Mouse (Mus musculus): ENCODE results near the gene Kif21b. TPM values are rescaled to one million over a fixed set of nuclear protein-coding genes. Genes with fewer than 3 reads are reported as not detected.

The Kif21b gene
- polyA plus RNA-seq, 1 experiment, result 224 TPM

DNA sequence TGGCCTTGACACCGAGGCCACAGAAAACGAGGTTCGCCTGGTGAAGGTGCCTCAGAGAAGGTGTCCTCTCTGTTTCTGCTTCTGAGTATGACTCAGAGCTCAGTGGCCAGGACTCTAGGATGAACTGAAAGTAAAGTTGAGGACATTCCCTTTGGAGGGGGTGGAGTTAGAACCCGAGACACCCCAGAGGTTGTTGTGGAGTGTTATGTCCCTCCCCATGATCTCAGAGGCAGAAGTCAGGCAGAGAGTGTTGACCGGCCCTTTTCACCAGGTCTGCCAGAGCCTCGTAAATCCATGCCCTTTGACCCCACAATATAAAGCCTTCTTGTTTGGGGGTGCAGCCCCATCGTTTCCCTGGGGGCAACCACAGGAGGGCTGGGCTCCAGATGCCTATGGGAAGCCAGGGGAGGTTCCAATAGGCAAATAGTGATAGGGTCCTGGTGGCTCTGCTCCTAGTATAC is 5.9 kb downstream of the Kif21b start:
- TF ChIP-seq POLR2A (IDR thresholded peaks at IDR 0.05; ENCODE audit: control insufficient read depth, extremely low read depth, insufficient read depth, low read length, poor library complexity), result no peak
- TF ChIP-seq CTCF (IDR thresholded peaks at IDR 0.05; ENCODE audit: borderline replicate concordance, control insufficient read depth, extremely low read depth, insufficient read depth, low read length, poor library complexity), result no peak
- Histone ChIP-seq H3K27me3 (ENCODE audit: control insufficient read depth, insufficient read depth, low read length) (no peaks in the 10 kb centered on the region), H3K4me3 (ENCODE audit: control insufficient read depth, insufficient read depth, low read length) (no peak overlapping the region), H3K27ac (ENCODE audit: control insufficient read depth, insufficient read depth, low read length) (peak overlapping the region; percentile 93), H3K4me1 (replicated peaks; ENCODE audit: control insufficient read depth, insufficient read depth, low read length) (peaks cover 70% of the 10 kb centered on the region), H3K36me3 (ENCODE audit: control insufficient read depth, insufficient read depth, low read length) (no peaks in the 10 kb centered on the region)
- WGBS, result 51% methylated on average over 7 of the region's 7 CpGs
- no peak for DNase-seq

GRCm38 (mm10) chr1:136137575-136137974 is 6.4 kb downstream of the Kif21b start:
- Histone ChIP-seq H3K36me3 (ENCODE audit: control insufficient read depth, insufficient read depth, low read length) (no peaks in the 10 kb centered on the region), H3K27me3 (ENCODE audit: control insufficient read depth, insufficient read depth, low read length) (no peaks in the 10 kb centered on the region), H3K27ac (ENCODE audit: control insufficient read depth, insufficient read depth, low read length) (peak overlapping the region; percentile 93), H3K4me1 (replicated peaks; ENCODE audit: control insufficient read depth, insufficient read depth, low read length) (peaks cover 70% of the 10 kb centered on the region), H3K4me3 (ENCODE audit: control insufficient read depth, insufficient read depth, low read length) (no peak overlapping the region)
- DNase-seq, result peak; percentile 59
- WGBS, result 2% methylated on average over 4 of the region's 4 CpGs
- TF ChIP-seq POLR2A (IDR thresholded peaks at IDR 0.05; ENCODE audit: control insufficient read depth, extremely low read depth, insufficient read depth, low read length, poor library complexity) (no peak), CTCF (IDR thresholded peaks at IDR 0.05; ENCODE audit: borderline replicate concordance, control insufficient read depth, extremely low read depth, insufficient read depth, low read length, poor library complexity) (no peak)

DNA sequence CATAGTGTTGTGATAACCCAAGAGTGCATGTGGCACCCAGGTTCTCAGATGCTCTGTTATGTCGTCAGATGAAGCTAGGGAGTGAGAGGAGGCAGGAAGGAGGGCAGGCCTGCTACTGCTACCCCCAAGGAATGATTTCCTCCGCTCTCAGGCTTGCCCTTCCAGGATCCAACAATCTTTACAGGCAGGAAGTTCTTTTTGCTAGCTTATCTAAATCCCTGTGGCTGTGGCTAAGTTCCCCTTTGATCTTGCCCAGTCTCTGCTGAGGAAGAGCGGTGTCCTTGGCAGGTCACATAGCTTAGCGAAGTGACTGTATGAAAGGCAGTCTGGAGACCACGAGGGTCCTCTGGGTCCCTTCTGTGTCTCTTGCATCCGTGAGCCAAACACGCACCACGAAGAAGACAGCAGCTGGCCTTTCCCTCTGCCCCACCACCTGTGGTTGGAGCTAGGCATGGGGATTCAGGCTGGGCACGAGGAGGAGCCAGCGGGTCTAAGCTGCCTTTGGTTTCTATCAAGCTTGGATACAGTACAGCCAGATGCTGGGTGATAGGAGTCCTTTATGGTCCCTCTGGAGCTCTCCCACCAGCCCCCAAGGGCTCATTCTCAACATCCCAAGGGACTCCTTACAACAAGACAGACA is 7.1 kb downstream of the Kif21b start:
- WGBS, result 21% methylated on average over 10 of the region's 10 CpGs
- H3K27me3 ChIP-seq (ENCODE audit: control insufficient read depth, insufficient read depth, low read length), result no peaks in the 10 kb centered on the region
- H3K4me3 ChIP-seq (ENCODE audit: control insufficient read depth, insufficient read depth, low read length), result no peak overlapping the region
- peak overlapping the region; percentile 93 for H3K27ac ChIP-seq (ENCODE audit: control insufficient read depth, insufficient read depth, low read length)
- peaks cover 70% of the 10 kb centered on the region for H3K4me1 ChIP-seq (replicated peaks; ENCODE audit: control insufficient read depth, insufficient read depth, low read length)
- TF ChIP-seq POLR2A (IDR thresholded peaks at IDR 0.05; ENCODE audit: control insufficient read depth, extremely low read depth, insufficient read depth, low read length, poor library complexity) (no peak), CTCF (IDR thresholded peaks at IDR 0.05; ENCODE audit: borderline replicate concordance, control insufficient read depth, extremely low read depth, insufficient read depth, low read length, poor library complexity) (no peak)
- no peaks in the 10 kb centered on the region for H3K36me3 ChIP-seq (ENCODE audit: control insufficient read depth, insufficient read depth, low read length)
- no peak for DNase-seq

- TF ChIP-seq CTCF (IDR thresholded peaks at IDR 0.05; ENCODE audit: borderline replicate concordance, control insufficient read depth, extremely low read depth, insufficient read depth, low read length, poor library complexity) (no peak), POLR2A (IDR thresholded peaks at IDR 0.05; ENCODE audit: control insufficient read depth, extremely low read depth, insufficient read depth, low read length, poor library complexity) (no peak)
- Histone ChIP-seq H3K36me3 (ENCODE audit: control insufficient read depth, insufficient read depth, low read length) (peaks cover 7% of the 10 kb centered on the region), H3K27ac (ENCODE audit: control insufficient read depth, insufficient read depth, low read length) (peak overlapping the region; percentile 86), H3K27me3 (ENCODE audit: control insufficient read depth, insufficient read depth, low read length) (no peaks in the 10 kb centered on the region), H3K4me3 (ENCODE audit: control insufficient read depth, insufficient read depth, low read length) (peak overlapping the region; percentile 63), H3K4me1 (replicated peaks; ENCODE audit: control insufficient read depth, insufficient read depth, low read length) (peaks cover 56% of the 10 kb centered on the region)
- DNase-seq, result peak; percentile 83
- 1% methylated on average over 32 of the region's 32 CpGs for WGBS
Observed at GRCm38 (mm10) chr1:136139990-136140640, 8.9 kb downstream of the Kif21b start.

- Histone ChIP-seq H3K4me3 (ENCODE audit: control insufficient read depth, insufficient read depth, low read length) (no peak overlapping the region), H3K4me1 (replicated peaks; ENCODE audit: control insufficient read depth, insufficient read depth, low read length) (peaks cover 45% of the 10 kb centered on the region), H3K36me3 (ENCODE audit: control insufficient read depth, insufficient read depth, low read length) (peaks cover 17% of the 10 kb centered on the region), H3K27ac (ENCODE audit: control insufficient read depth, insufficient read depth, low read length) (no peak overlapping the region), H3K27me3 (ENCODE audit: control insufficient read depth, insufficient read depth, low read length) (no peaks in the 10 kb centered on the region)
- DNase-seq, result no peak
- no peak for TF ChIP-seq POLR2A (IDR thresholded peaks at IDR 0.05; ENCODE audit: control insufficient read depth, extremely low read depth, insufficient read depth, low read length, poor library complexity)
- no peak for TF ChIP-seq CTCF (IDR thresholded peaks at IDR 0.05; ENCODE audit: borderline replicate concordance, control insufficient read depth, extremely low read depth, insufficient read depth, low read length, poor library complexity)
- 85% methylated on average over 11 of the region's 11 CpGs for WGBS
Observed at GRCm38 (mm10) chr1:136141176-136141950, 10.2 kb downstream of the Kif21b start.

DNA sequence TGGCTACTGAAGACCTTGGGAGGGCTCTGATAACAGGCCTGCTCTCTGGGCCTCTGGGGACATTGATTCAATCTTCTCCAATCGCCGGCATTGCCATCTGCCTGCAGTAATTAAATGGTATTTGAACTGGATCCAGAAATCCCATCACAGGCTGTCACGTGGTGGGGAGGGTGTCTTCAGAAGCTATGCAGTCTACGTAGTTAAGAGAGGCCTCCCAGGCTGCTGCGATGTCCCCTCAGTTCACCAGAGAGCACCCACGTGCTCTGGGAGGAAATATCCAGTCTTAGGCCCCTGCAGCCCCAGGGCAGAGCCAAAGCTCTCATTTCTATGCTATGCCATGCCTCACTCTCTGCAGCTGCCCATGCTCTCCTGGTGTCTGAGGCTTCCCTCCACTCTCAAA is 11.1 kb downstream of the Kif21b start:
- no peaks in the 10 kb centered on the region for H3K27me3 ChIP-seq (ENCODE audit: control insufficient read depth, insufficient read depth, low read length)
- TF ChIP-seq POLR2A (IDR thresholded peaks at IDR 0.05; ENCODE audit: control insufficient read depth, extremely low read depth, insufficient read depth, low read length, poor library complexity), result no peak
- no peak for TF ChIP-seq CTCF (IDR thresholded peaks at IDR 0.05; ENCODE audit: borderline replicate concordance, control insufficient read depth, extremely low read depth, insufficient read depth, low read length, poor library complexity)
- H3K4me3 ChIP-seq (ENCODE audit: control insufficient read depth, insufficient read depth, low read length), result no peak overlapping the region
- peaks cover 35% of the 10 kb centered on the region for H3K4me1 ChIP-seq (replicated peaks; ENCODE audit: control insufficient read depth, insufficient read depth, low read length)
- no peak for DNase-seq
- H3K36me3 ChIP-seq (ENCODE audit: control insufficient read depth, insufficient read depth, low read length), result peaks cover 24% of the 10 kb centered on the region
- no peak overlapping the region for H3K27ac ChIP-seq (ENCODE audit: control insufficient read depth, insufficient read depth, low read length)
- 89% methylated on average over 6 of the region's 6 CpGs for WGBS

All from thymus, adult 2 months (tissue).